Mouse (Mus musculus): ENCODE measurements around the gene Olfr1445. TPM values are rescaled to one million over a fixed set of nuclear protein-coding genes. Genes with fewer than 3 reads are reported as not detected.

Gene Olfr1445
- not detected for polyA plus RNA-seq (2014; fragmentation: Illumina TruSeq; extraction: RNeasy Lipid Tissue Mini Kit (QIAGEN cat#74804); ENCODE audit: low replicate concordance)

GRCm38 (mm10) chr19:12883555-12883954 is at the start of gene Olfr1445:
Gene Olfr1445, plus strand, starts transcription at chr19:12883855.

GRCm38 (mm10) chr19:12846382-12846781 is 37.3 kb upstream of the Olfr1445 start, which contains the start of gene Gm5244:
Gene Gm5244, plus strand, starts transcription at chr19:12846682.

DNA sequence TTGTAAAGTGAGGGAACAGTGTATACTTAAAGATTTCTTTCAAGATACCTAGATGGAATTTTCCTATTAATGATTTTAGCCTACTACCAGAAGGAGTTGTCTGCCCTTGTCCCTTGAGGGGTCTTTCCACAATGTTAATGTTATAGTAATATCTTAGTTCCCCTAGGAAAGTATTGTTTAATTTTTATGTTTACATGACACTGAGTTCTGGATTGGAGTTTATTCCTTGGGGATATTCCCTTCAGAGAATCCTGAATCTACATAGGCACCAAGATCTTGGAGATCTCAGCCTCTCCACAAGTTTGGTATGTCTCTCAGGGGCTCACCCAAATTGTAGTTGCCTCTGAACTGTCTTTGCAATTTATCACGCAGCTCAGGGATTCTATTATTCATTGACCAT is 26.7 kb upstream of the Olfr1445 start, which contains the start of gene Olfr1444:
TSS of gene Olfr1444 (plus strand) at position 301 of the 400 bp plus-strand sequence.

DNA sequence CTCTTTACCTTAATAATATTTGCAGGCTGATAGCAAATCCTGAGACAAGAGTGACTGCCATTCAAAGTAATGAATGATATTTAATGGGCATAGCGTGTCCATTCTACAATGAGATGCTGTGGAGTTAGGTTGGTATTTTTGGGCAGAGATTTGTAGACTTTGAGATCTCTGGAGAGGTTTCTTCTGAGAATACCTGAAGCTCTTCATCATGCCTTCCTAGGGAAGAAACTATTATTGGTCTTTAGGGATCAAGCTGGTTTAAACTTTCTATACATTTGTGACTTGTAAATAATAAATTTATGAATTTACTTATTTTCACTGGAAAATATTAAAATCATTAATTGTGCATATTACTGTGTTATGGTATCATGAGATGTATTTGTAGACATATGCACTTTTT is 9.8 kb downstream of the Olfr1445 start, which contains the start of gene Olfr1446:
TSS of gene Olfr1446 (minus strand) at position 101 of the 400 bp plus-strand sequence.

GRCm38 (mm10) chr19:12903643-12904042 is 20.0 kb downstream of the Olfr1445 start, which contains the start of gene Olfr1447:
Gene Olfr1447, minus strand, starts transcription at chr19:12903743.

GRCm38 (mm10) chr19:12924319-12924718 is 40.7 kb downstream of the Olfr1445 start, which contains the start of gene Olfr1448:
Gene Olfr1448, minus strand, starts transcription at chr19:12924419.

GRCm38 (mm10) chr19:12930540-12930939 is 46.9 kb downstream of the Olfr1445 start, which contains the start of gene Olfr1449:
Gene Olfr1449, plus strand, starts transcription at chr19:12930840.

Other genes starting within 250 kb of the Olfr1445 start
- not detected for gene Olfr1442, start 213.4 kb upstream of the Olfr1445 start, polyA plus RNA-seq (2014; fragmentation: Illumina TruSeq; extraction: RNeasy Lipid Tissue Mini Kit (QIAGEN cat#74804); ENCODE audit: low replicate concordance)
- gene Olfr1443, start 205.7 kb upstream of the Olfr1445 start, polyA plus RNA-seq (2014; fragmentation: Illumina TruSeq; extraction: RNeasy Lipid Tissue Mini Kit (QIAGEN cat#74804); ENCODE audit: low replicate concordance), result not detected
- gene Keg1, start 188.1 kb upstream of the Olfr1445 start, polyA plus RNA-seq (2014; fragmentation: Illumina TruSeq; extraction: RNeasy Lipid Tissue Mini Kit (QIAGEN cat#74804); ENCODE audit: low replicate concordance), result 0.93 TPM
- gene Cntf, start 118.2 kb upstream of the Olfr1445 start, polyA plus RNA-seq (2014; fragmentation: Illumina TruSeq; extraction: RNeasy Lipid Tissue Mini Kit (QIAGEN cat#74804); ENCODE audit: low replicate concordance), result 2.5 TPM
- 170 TPM for gene Zfp91, start 87.7 kb upstream of the Olfr1445 start, polyA plus RNA-seq (2014; fragmentation: Illumina TruSeq; extraction: RNeasy Lipid Tissue Mini Kit (QIAGEN cat#74804); ENCODE audit: low replicate concordance)
- gene Lpxn, start 87.7 kb upstream of the Olfr1445 start, polyA plus RNA-seq (2014; fragmentation: Illumina TruSeq; extraction: RNeasy Lipid Tissue Mini Kit (QIAGEN cat#74804); ENCODE audit: low replicate concordance), result 5.0 TPM
- gene Gm5244, start 37.2 kb upstream of the Olfr1445 start, polyA plus RNA-seq (2014; fragmentation: Illumina TruSeq; extraction: RNeasy Lipid Tissue Mini Kit (QIAGEN cat#74804); ENCODE audit: low replicate concordance), result not detected
- gene Olfr1444, start 26.6 kb upstream of the Olfr1445 start, polyA plus RNA-seq (2014; fragmentation: Illumina TruSeq; extraction: RNeasy Lipid Tissue Mini Kit (QIAGEN cat#74804); ENCODE audit: low replicate concordance), result not detected
- gene Olfr1446, start 9.7 kb downstream of the Olfr1445 start, polyA plus RNA-seq (2014; fragmentation: Illumina TruSeq; extraction: RNeasy Lipid Tissue Mini Kit (QIAGEN cat#74804); ENCODE audit: low replicate concordance), result not detected
- not detected for gene Olfr1447, start 19.9 kb downstream of the Olfr1445 start, polyA plus RNA-seq (2014; fragmentation: Illumina TruSeq; extraction: RNeasy Lipid Tissue Mini Kit (QIAGEN cat#74804); ENCODE audit: low replicate concordance)
- not detected for gene Olfr1448, start 40.6 kb downstream of the Olfr1445 start, polyA plus RNA-seq (2014; fragmentation: Illumina TruSeq; extraction: RNeasy Lipid Tissue Mini Kit (QIAGEN cat#74804); ENCODE audit: low replicate concordance)
- not detected for gene Olfr1449, start 47.0 kb downstream of the Olfr1445 start, polyA plus RNA-seq (2014; fragmentation: Illumina TruSeq; extraction: RNeasy Lipid Tissue Mini Kit (QIAGEN cat#74804); ENCODE audit: low replicate concordance)
- gene Olfr1450, start 66.4 kb downstream of the Olfr1445 start, polyA plus RNA-seq (2014; fragmentation: Illumina TruSeq; extraction: RNeasy Lipid Tissue Mini Kit (QIAGEN cat#74804); ENCODE audit: low replicate concordance), result not detected
- not detected for gene Olfr1451, start 111.2 kb downstream of the Olfr1445 start, polyA plus RNA-seq (2014; fragmentation: Illumina TruSeq; extraction: RNeasy Lipid Tissue Mini Kit (QIAGEN cat#74804); ENCODE audit: low replicate concordance)
- not detected for gene Olfr1453, start 144.5 kb downstream of the Olfr1445 start, polyA plus RNA-seq (2014; fragmentation: Illumina TruSeq; extraction: RNeasy Lipid Tissue Mini Kit (QIAGEN cat#74804); ENCODE audit: low replicate concordance)
- gene Olfr1454, start 176.8 kb downstream of the Olfr1445 start, polyA plus RNA-seq (2014; fragmentation: Illumina TruSeq; extraction: RNeasy Lipid Tissue Mini Kit (QIAGEN cat#74804); ENCODE audit: low replicate concordance), result not detected
- gene Olfr1457, start 214.0 kb downstream of the Olfr1445 start, polyA plus RNA-seq (2014; fragmentation: Illumina TruSeq; extraction: RNeasy Lipid Tissue Mini Kit (QIAGEN cat#74804); ENCODE audit: low replicate concordance), result not detected
- not detected for gene Olfr1458, start 222.9 kb downstream of the Olfr1445 start, polyA plus RNA-seq (2014; fragmentation: Illumina TruSeq; extraction: RNeasy Lipid Tissue Mini Kit (QIAGEN cat#74804); ENCODE audit: low replicate concordance)

Data from small intestine, adult 10 weeks (tissue).